Mouse (Mus musculus): ENCODE results near the gene Ppp1r1b. TPM values are rescaled to one million over a fixed set of nuclear protein-coding genes. Genes with fewer than 3 reads are reported as not detected.

The Ppp1r1b gene
- under 1 TPM in 1 of 2 experiments, not detected in 1; 0.35 TPM for total RNA-seq (2021)
- long read RNA-seq, experiment 1 = 0 reads
- long read RNA-seq, experiment 2 = 0 reads

DNA sequence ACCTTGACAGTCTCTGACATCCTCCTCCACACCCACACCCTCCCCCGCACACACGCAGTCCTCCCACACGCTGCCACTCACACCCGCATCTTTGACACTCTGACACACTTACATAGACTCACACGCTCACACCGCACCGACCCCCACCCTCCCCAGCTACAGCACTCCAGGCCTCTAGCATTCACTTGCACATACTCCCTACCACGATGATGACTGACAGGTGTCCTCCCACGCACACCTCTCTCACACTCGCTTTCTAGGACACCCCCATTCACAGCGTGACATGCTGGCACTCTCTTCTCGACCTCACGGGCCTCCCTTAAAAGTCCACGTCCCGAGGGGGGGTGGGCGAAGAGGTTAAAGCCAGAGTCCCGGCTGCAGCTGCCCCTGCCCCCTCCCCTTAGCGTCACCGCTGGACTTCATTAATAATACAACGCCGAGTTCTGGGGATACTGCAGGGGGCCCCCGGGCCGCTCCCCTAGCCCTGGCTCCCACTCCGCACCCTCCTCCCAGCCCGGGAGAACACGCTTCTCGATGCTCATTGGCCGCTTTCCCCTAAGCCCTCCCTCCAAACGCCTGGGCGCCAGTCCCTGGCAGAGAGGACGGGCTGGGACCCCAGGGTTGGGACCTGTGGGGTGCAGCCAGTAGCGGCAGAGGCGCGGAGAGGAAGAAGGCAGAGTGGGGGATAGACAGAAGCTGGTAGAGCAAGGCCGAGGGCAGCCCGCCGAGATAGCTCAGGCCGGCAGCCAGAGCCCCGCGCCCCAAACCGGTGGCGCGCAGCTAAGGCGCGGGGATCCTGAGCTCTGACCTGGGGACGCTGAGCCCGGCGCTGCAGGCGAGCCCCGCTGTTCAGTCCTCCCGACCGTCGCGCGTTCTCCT, at the start of gene Ppp1r1b:
Ppp1r1b (plus strand) TSS at position 322 of the 879 bp plus-strand sequence.
- peak; percentile 39 for DNase-seq

DNA sequence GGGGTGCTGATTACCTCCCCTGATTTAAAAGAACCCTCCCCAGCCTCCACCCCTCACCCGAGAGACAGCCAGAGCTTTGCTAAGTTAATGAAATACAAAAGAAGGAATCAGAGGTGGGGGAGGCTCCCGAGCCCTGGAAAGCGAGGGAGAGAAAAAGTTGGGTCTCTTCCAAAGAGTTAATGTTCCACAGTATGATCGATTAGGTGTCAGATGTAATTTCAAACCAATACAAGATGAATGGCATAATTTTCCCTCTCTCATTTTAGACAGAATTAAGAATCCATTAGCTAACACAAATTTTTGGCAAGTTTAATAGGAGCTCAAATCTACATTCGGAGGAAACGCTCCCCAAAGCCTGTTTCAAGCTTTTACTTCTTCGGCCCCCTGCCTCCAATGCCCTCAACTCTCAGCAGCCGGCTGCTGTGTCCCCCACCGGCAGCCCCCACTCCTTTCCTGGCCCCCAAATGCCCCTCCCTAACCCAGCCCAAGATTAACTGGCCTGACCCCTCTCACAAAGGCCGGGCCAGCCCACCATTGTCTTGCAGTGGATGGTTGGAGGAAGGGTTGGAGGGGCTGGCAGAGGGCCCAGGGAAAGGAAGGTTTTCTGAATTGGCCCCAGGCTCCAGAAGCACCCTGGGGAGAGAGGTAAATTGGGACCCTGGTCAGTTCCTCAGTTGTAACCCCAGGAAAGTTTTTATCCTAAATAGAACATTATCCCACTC, 49.6 kb upstream of the Ppp1r1b start:
- DNase-seq = peak; percentile 22

DNA sequence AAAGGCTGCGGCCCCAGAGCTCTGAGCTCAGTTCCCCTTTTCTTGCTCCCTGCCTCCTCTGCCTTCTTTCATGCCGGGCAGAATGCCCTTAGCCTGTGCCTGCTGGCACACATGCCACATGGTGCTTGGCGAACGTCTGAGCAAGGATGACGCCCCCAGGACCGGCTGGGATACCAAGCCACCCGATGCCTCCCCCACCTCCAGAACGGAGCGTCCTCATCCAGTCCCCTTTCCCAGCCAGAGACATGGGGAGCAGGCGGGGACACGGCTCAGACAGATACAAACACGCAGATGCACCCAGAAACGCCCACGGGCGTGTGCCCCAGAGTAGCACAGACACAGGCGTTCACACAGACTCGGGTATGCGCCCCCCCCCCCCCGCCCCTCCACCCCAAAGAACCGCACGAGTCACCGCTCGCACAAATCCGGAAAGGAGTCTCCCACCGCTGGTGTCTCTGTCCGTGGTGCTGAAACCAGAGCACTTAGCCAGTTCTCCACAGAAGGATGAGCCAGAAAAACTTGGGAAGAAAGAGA, 34.3 kb upstream of the Ppp1r1b start:
- DNase-seq = no peak

DNA sequence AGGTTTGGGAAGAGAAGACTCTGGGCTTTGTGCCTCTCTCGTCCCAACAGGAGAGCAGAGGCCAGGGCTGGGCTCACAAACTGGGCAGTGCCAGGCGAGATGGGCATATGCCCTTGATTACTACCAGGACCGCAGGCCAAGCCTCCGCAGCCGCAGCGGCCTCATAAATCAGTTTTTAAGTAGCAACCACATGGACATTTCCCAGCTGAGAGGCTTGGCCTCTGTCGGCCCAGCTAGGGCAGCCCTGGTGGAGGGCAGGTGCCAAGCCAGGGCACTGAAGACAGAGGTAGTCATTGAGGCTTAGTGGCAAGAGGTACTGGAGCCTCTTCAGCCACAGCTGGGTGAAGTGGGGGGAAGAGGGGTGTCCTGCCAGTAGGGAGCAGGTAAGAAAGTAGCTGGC, 30.7 kb upstream of the Ppp1r1b start:
- DNase-seq = no peak

DNA sequence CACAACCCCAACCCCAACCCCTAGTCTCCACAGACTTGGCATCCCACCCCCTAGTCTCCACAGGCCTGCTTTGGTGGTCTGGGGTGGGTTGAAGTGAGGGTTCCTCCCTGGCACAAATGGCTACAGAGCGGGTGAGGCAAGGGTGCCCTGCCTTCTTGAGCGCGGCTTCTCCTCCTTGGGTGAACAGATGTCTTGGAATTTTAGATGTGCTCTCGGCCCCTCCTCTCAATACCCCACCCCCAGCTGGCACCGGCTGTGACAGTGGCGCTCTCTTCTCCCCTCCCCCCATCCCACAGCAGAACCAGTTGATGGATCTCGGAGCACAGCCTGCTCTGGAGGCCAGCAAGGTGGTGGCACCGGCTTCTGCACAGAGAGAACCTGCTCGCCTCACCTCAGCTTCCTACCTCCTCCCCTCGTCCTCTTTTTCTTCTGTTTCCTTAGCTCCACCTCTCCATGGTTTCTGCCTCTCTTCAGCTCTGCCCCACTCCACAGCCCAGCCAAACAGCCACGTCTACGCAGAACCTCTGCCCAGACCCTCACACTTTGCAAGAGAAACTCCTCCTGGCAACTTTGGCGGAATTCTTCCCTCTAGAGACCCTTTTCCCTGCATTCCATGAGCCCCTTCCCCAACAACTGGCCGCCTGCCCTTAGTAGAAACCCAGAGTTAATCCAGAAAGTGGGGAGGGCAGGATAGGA, 29.6 kb upstream of the Ppp1r1b start:
- no peak for DNase-seq

DNA sequence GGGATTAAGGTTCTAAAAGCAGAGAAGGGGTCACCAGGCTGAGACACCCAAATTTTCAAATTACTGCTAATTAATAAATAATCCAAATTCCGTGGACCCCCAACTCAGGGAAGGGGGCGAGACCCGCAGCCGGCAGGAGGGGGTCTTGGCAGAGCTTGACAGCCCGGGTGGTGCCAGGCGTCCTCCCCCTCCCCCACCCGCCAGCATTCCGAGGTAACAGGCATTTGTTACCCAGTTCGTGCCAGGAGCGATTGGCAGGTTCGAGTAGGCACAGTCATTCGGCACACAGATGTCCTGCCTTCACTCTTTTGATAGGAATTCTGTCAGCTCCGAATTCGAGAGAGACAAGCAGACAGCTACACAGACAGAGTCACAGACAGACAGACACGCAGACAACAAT, 29.1 kb upstream of the Ppp1r1b start:
- DNase-seq = no peak

DNA sequence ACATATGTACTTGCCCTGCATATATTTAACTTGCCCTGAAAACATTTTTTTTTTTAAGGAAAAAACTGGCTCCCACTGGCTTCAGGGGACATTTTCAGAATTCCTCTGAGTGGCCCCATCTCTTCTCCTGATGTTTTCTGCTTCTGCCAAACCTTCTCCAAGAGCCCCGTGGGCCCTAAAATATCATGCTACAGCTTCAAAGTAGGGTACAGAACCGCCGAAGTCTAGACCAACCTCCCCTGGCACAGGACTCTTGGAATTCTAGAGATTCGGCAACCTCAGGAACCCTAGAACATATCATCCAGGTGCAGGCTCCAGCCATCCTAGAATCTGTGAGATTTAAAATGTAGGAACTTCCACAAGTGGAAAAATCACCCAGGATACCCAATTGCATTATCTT, 28.7 kb upstream of the Ppp1r1b start:
- DNase-seq = no peak

DNA sequence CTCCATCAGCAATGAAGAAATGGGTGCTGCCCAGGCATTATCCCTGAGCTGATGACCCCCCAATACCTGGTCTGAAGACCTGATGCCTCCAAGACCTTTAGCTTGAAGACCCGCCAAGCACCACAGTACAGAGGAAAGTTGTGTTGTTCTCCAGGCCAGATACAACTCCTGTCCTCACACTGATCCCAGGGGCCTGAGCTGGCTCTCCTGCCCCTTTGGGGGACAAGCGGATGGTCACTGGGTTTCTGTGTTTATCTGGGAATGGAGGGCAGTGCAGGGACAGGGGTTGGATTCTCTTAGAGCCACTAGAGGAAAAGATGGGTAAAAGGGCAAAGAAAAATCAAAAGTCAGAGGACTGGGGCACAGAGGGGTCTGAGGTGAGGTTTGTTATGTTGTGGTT, 28.3 kb upstream of the Ppp1r1b start:
- DNase-seq = no peak

DNA sequence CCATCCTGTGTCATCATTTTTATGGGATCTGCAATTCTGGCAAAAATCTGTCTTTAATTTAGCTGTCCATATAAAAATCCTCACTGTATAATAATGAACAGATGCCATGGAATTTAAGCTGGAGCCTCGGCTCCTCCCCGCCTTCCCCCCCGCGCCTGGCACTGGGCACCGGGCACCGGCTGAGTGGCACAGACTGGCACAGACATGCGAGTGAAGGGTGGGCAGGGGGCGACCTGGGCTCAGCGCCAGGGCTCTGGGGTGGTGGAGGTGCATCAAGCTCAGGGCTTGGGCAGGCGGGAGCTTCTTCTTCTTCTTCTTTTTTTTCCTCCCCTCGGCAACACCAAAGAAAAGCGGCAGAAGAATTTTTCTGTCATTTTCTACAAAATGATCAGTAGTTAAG, 27.8 kb upstream of the Ppp1r1b start:
- DNase-seq = no peak

DNA sequence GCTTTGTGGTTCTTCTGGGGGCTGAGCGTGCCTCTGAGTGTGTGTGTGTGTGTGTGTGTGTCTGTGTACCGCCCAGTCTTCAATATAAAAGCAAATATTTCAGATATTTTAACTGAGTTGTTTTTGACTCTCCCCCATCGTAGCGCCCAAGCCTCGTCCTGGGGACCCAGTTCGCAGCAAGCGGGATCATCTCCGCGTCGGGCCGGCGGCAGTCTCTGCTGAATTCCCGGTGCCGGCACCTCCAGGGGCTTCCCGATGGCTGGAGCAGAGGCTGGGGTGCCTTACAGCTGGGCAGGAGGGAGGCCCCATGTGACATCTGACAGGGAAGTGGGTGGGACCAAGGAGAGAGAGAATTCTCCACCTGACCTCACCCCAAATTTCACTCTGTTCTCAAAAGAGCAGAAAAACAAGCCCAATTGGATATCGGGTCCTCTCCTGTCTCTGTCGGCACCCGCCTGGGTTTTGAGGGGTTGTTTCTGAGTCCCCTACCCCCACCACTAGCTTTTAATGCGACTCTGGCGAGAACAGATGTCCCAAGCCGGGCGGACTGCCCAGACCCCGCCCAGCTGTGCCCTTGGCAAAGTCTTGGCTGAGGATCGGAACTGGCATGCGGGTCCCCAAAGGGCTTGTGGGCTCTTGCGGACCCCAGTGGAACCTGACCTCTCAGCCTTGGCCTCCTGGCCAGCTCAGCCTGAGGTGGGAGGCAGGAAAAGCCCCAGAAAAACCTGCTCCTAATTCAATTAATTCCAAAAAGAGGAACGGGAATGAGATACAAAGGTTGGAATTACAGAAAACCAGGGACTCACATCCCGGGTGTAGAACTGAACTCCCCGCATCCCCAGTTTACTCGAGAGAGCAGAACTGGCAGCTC, 27.2 kb upstream of the Ppp1r1b start:
- no peak for DNase-seq

DNA sequence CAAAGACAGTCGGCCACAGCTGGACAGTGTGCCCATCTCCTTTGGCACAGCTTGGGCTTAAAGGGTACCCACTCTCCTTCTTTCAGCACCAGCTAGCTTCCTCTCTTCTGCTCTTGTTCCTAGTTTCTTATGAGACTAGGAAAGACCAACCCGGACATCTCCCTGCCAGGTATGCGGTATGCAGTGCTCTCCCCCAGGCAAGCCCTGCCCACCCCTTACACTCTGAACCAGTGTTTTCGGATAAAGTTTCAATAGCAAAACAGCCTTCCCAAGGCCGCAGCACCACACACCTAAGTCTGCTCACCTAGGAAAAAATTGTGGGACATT, 26.6 kb upstream of the Ppp1r1b start:
- DNase-seq = no peak

DNA sequence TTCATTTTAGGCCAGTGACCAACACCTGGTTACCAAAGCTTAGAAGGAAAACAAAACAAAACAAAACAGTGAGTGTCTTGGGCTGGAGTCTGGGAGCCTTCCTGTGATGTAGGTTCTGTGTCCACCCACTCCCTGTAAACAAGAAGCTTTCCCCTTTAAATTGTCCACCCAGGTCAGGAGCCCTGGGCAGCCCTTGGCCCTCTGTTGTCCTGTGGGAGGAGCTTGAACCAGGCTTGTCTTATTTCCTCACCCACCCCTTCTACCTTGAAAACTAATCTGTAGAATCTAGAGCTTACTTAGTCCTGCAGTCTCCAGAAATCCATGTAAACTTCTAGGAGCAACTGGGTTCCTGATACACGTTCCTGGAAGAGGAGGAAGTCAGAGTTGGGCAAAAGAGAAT, 26.0 kb upstream of the Ppp1r1b start:
- no peak for DNase-seq

DNA sequence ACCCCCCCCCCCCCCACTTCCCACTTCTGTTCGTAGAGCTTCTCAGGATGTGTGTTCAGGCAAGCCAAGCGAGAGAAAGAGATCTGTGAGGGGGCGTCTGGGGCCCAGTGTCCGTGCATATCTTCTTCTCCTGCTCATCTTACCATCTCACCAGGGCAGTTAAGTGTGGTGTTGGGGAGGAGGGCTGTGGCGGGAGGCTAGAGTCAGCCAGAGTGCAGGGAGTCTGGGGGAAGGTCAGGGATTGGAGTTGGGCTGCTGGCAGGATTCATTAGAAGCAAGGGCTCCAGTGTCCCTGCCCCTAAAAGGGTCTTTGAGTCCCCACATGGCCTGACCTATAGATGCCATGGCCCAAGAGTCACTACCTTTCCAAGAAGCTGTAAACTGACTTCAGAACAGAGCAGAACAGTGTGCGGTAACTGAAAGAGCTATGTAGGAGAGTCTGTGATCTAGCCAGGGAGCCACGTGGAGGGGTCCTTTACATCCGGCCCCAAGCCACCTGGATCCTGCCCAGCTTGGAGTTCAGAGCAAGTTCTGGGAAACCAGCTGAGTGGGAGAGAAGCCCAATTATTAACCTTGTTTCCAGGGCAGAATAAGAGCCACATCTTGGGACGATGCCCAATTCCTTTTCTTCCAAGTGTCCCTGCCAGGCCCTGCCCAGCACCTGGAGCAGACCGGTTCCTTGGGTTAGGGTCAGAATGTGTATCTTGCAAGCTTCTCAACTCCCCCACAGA, 24.9 kb upstream of the Ppp1r1b start:
- DNase-seq = no peak

DNA sequence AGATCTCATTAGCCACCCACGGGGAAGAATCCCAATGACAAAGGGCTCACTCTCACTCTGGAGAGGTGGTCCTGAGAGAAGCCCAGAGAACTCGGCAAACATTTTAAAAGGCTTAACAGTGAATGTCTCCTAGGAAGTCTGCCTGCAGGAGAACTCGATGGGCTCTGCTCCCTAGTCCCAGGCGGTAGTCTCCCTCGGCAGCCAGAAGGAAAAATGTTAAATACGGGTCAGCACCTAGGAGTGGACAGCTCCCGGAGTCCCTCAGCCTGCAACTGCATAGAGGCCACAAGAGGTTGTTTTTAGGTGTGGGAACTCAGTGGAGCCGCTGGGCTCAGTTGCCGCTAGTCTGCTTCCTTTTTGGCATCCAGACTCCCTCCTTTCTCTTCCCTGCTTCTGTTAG, 24.3 kb upstream of the Ppp1r1b start:
- DNase-seq = no peak

DNA sequence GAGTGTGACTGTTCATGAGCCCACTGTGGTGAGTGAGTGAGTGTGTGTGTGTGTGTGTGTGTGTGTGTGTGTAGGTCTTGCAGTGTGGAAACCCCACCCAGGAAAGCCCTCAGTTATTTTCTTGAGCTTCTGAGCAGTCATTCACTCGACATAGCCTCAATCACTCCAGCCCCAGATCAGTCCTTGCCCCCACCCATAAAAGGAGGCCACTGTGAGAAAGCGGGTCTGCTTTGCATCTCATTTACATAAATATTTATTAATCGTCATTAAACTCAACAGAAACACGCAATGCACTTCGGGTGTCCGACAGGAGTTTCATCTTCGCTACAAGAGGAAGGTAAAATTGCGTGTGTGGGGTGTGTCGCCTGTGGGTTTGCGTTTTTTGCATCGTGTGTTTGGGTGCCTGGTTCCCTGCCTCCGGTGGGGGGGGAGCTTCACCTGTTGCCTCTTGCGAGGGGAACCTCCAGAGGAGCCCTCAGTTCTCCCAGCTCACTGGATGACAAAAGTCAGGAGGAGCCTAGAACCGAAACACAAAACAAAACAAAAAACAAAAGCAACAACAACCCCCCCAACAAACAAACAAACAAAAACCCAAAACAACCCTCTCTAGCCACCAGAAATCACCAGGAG, 22.9 kb upstream of the Ppp1r1b start:
- DNase-seq = no peak

DNA sequence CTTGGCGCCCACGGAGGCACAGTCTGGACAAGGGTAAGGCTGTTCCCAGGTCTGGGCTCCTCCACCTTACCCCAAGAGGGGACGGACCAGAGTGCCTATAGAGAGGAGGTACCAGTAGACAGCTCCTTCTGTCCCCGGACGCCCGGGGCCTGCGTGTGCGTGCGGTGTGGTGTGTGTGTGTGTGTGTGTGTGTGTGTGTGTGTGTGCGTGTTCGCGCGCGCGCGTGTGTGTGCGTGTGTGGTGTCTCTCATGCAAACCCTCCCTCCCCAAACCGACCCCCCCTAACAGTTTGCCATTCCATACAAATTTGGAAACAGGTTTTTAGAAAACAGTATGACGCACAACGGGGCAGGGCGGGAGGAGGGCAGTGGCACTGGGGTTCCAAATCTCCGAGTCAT, 22.4 kb upstream of the Ppp1r1b start:
- no peak for DNase-seq

DNA sequence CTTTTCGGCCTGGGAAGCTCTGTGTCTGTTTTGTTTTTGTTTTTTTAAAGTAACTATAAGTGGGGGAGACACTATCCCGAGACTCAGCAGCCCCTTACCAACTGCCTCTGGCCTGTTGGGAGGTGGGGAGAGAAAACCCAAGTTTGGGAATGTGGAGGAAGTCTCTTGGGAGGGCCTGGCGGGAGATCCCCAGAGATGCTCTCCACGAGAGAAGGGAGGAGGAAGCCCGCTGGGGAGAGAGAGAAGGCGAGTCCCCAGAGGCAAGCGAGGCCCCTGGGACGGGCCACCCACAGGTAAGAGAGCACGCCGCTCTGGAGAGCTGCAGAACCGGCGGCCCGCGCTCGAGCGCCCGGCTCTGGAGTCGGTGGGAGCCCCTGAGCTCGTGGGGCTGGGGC, 21.5 kb upstream of the Ppp1r1b start:
- DNase-seq = no peak

DNA sequence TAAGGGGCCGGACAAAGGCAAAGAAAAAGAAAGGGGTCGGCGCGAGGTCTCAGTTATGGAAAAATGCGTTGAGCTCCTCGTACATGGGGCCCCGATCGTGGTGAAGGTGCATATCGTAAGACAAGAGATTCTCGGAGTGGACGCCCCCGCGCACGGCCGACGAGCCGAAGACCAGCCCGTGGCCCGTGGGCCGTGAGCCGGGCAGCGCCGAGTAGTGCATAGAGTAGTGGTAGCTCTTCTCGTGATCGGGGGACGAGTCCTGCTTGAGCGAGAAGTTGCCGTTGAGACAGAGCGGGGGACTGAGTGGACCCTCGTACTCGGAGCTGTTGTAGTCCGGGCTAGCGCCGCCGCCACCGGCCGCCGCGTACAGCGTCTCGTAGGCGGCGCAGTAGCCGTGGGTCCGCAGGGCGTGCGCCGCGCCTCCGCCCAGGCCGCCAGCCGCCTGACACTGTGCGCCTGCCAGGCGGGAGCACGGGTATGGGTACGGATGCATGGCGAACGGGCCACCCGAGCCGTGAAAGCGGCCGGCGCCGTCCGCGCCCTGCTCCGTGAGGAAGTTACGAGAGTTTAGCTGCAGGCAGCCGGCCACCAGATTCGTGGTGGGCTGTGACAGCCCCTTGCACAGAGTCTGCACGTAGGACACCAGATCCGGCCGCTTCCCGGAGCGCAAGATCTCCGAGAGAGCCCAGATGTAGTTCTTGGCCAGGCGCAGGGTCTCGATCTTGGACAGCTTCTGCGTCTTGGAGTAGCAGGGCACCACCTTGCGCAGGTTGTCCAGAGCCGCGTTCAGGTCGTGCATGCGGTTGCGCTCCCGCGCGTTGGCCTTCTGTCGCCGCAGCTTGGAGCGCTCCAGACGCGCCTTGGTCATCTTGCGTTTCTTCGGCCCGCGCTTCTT, 20.8 kb upstream of the Ppp1r1b start:
- no peak for DNase-seq

DNA sequence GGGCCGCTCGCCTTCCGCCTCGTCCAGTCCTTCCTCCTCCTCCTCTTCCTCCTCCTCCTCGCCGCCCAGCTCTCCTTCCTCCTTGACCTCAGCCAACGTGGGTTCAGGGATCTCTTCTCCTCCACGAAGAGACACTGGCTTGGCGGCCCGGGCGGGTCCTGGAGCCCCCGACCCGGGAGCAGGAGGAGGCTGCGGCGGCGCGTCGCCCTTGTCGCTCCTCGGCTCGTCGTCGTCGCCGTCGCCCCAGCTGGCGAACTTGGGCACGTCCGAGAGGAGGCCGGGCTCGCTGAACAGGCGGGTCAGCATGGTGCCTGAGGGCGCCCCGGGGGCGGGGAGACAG, 20.2 kb upstream of the Ppp1r1b start:
- no peak for DNase-seq
